Comparison of ENCODE assay signal across 19 mouse cellular contexts in genomic region chr2:146920375-146921160, GRCm38 (mm10).
DNase-seq lines count a peak whose midpoint lies in the region; ATAC-seq and TF ChIP-seq lines count a peak whose summit lies in the region.
"Had no signal": no experiment of that assay in that cellular context is flagged by ENCODE, and none has a peak within 500 bp of the region (broad histone marks: within the 10 kb centered on the region; RNA-seq: fewer than 3 reads in every experiment).

No protein-coding gene starts in this region.

- no peaks in the 10 kb centered on the region for H3K36me3 ChIP-seq in midbrain, embryonic 11.5 days (ENCODE audit: control insufficient read depth, insufficient read depth, low read length)
- H3K36me3 ChIP-seq in midbrain, postnatal 0 days (ENCODE audit: insufficient read depth, low read length), result no peaks in the 10 kb centered on the region
- no peaks in the 10 kb centered on the region for H3K36me3 ChIP-seq in embryonic facial prominence, embryonic 10.5 days (replicated peaks)
- H3K36me3 ChIP-seq in forebrain, postnatal 0 days (ENCODE audit: insufficient read depth), result no peaks in the 10 kb centered on the region
- H3K36me3 ChIP-seq: embryonic facial prominence, embryonic 15.5 days; limb, embryonic 13.5 days; liver, embryonic 15.5 days had no signal

- TF ChIP-seq CTCF in midbrain, postnatal 0 days (IDR thresholded peaks at IDR 0.05), result no peak
- no peak for TF ChIP-seq CTCF in forebrain, postnatal 0 days (IDR thresholded peaks at IDR 0.05; ENCODE audit: low read depth)

- peak; percentile 92 for DNase-seq in midbrain, embryonic 11.5 days (ENCODE audit: low spot score, missing footprints)
- DNase-seq in midbrain, postnatal 0 days (ENCODE audit: low spot score), result no peak
- DNase-seq in embryonic facial prominence, embryonic 10.5 days (ENCODE audit: low spot score), result peak; percentile 45
- no peak for DNase-seq in forebrain, postnatal 0 days
- DNase-seq in retina, embryonic 14.5 days (ENCODE audit: low spot score), result peak; percentile 75
- DNase-seq in adrenal gland, postnatal 10 days, result no peak
- no peak for DNase-seq in ovary, postnatal 10 days (ENCODE audit: low spot score)
- DNase-seq in left cerebral cortex, postnatal 25 days (ENCODE audit: low spot score in 2 of 2), result no peak
- DNase-seq: adrenal gland, postnatal 25 days; cerebellum, postnatal 14 days; gastrocnemius, postnatal 25 days; heart, postnatal 36 days; kidney, adult 9 months; lung, postnatal 36 days; thymus, postnatal 25 days had no signal

- intact Hi-C loops in left cerebral cortex, postnatal 25 days (cut with DNase I), result no loop called here

- H3K27ac ChIP-seq in midbrain, embryonic 11.5 days (ENCODE audit: low read depth, low read length), result 0 out of 2 replicates have a peak overlapping the region, but pooled peaks have one; percentile 6
- no peak overlapping the region for H3K27ac ChIP-seq in midbrain, postnatal 0 days (ENCODE audit: low read depth, low read length)
- H3K27ac ChIP-seq in embryonic facial prominence, embryonic 10.5 days (replicated peaks), result peak overlapping the region; percentile 40
- H3K27ac ChIP-seq in forebrain, postnatal 0 days (ENCODE audit: low read depth, low read length), result no peak overlapping the region
- H3K27ac ChIP-seq: embryonic facial prominence, embryonic 15.5 days; limb, embryonic 13.5 days; liver, embryonic 15.5 days had no signal

- no peaks in the 10 kb centered on the region for H3K9me3 ChIP-seq in midbrain, embryonic 11.5 days (ENCODE audit: control insufficient read depth, low read length)
- no peaks in the 10 kb centered on the region for H3K9me3 ChIP-seq in midbrain, postnatal 0 days (ENCODE audit: low read length)
- no peaks in the 10 kb centered on the region for H3K9me3 ChIP-seq in embryonic facial prominence, embryonic 10.5 days
- no peaks in the 10 kb centered on the region for H3K9me3 ChIP-seq in forebrain, postnatal 0 days (ENCODE audit: low read length)
- H3K9me3 ChIP-seq: embryonic facial prominence, embryonic 15.5 days; limb, embryonic 13.5 days; liver, embryonic 15.5 days had no signal

- H3K4me3 ChIP-seq in midbrain, embryonic 11.5 days (ENCODE audit: low read depth, low read length), result no peak overlapping the region
- H3K4me3 ChIP-seq in midbrain, postnatal 0 days (ENCODE audit: low read depth, low read length), result no peak overlapping the region
- no peak overlapping the region for H3K4me3 ChIP-seq in embryonic facial prominence, embryonic 10.5 days
- H3K4me3 ChIP-seq in forebrain, postnatal 0 days (ENCODE audit: low read depth, low read length), result no peak overlapping the region
- H3K4me3 ChIP-seq: embryonic facial prominence, embryonic 15.5 days; limb, embryonic 13.5 days; liver, embryonic 15.5 days had no signal

- ATAC-seq in midbrain, embryonic 11.5 days (ENCODE audit: low FRiP score), result peak; percentile 91
- ATAC-seq in midbrain, postnatal 0 days (ENCODE audit: low FRiP score), result no peak
- peak; percentile 29; the same call in 1 of the 2 replicates for ATAC-seq in forebrain, postnatal 0 days

- peaks cover 7% of the 10 kb centered on the region for H3K27me3 ChIP-seq in midbrain, embryonic 11.5 days (ENCODE audit: control insufficient read depth, insufficient read depth, low read length)
- H3K27me3 ChIP-seq in midbrain, postnatal 0 days (ENCODE audit: insufficient read depth, low read length), result no peaks in the 10 kb centered on the region
- peaks cover 8% of the 10 kb centered on the region; the same call in 1 of the 2 replicates for H3K27me3 ChIP-seq in embryonic facial prominence, embryonic 10.5 days (replicated peaks; ENCODE audit: low read depth, poor library complexity, severe bottlenecking)
- no peaks in the 10 kb centered on the region for H3K27me3 ChIP-seq in forebrain, postnatal 0 days (ENCODE audit: insufficient read depth, low read length)
- H3K27me3 ChIP-seq: embryonic facial prominence, embryonic 15.5 days; limb, embryonic 13.5 days; liver, embryonic 15.5 days had no signal

- H3K4me1 ChIP-seq in midbrain, embryonic 11.5 days (ENCODE audit: control insufficient read depth, insufficient read depth, low read length), result peaks cover 15% of the 10 kb centered on the region
- H3K4me1 ChIP-seq in midbrain, postnatal 0 days (ENCODE audit: insufficient read depth, low read length), result no peaks in the 10 kb centered on the region
- H3K4me1 ChIP-seq in embryonic facial prominence, embryonic 10.5 days, result peaks cover 17% of the 10 kb centered on the region
- no peaks in the 10 kb centered on the region for H3K4me1 ChIP-seq in forebrain, postnatal 0 days (ENCODE audit: insufficient read depth)
- H3K4me1 ChIP-seq: embryonic facial prominence, embryonic 15.5 days; limb, embryonic 13.5 days; liver, embryonic 15.5 days had no signal

- 7% methylated on average over 8 of the region's 8 CpGs for WGBS in midbrain, embryonic 11.5 days
- WGBS in midbrain, postnatal 0 days, result 16% methylated on average over 8 of the region's 8 CpGs
- WGBS in embryonic facial prominence, embryonic 10.5 days, result 12% methylated on average over 8 of the region's 8 CpGs
- 13% methylated on average over 8 of the region's 8 CpGs for WGBS in forebrain, postnatal 0 days

- no peak overlapping the region for H3K9ac ChIP-seq in midbrain, embryonic 11.5 days (ENCODE audit: low read length)
- no peak overlapping the region for H3K9ac ChIP-seq in midbrain, postnatal 0 days (replicated peaks; ENCODE audit: low read length, poor library complexity, severe bottlenecking)
- no peak overlapping the region for H3K9ac ChIP-seq in forebrain, postnatal 0 days
- H3K9ac ChIP-seq: embryonic facial prominence, embryonic 15.5 days; limb, embryonic 13.5 days; liver, embryonic 15.5 days had no signal

- no peak overlapping the region for H3K4me2 ChIP-seq in midbrain, embryonic 11.5 days
- H3K4me2 ChIP-seq in midbrain, postnatal 0 days (ENCODE audit: low read depth, low read length, poor library complexity, severe bottlenecking), result no peak overlapping the region
- H3K4me2 ChIP-seq in forebrain, postnatal 0 days (ENCODE audit: low read depth), result no peak overlapping the region
- H3K4me2 ChIP-seq: embryonic facial prominence, embryonic 15.5 days; heart, embryonic 11.5 days; limb, embryonic 13.5 days; liver, embryonic 15.5 days had no signal

Comparison
In these comparisons a context has a peak if more than half of its experiments do, and no peak if none do; other contexts are left out.
1. DNase-seq: peak in midbrain, embryonic 11.5 days (single experiment), embryonic facial prominence, embryonic 10.5 days (single experiment) and retina, embryonic 14.5 days (single experiment); none in midbrain, postnatal 0 days (single experiment), forebrain, postnatal 0 days (single experiment), adrenal gland, postnatal 10 days (single experiment), ovary, postnatal 10 days (single experiment) and left cerebral cortex, postnatal 25 days (0 of 2).
2. H3K27ac ChIP-seq: peak in midbrain, embryonic 11.5 days (single experiment) and embryonic facial prominence, embryonic 10.5 days (single experiment); none in midbrain, postnatal 0 days (single experiment) and forebrain, postnatal 0 days (single experiment).